Mouse (Mus musculus): ENCODE data around the gene Slc7a7.

DNA sequence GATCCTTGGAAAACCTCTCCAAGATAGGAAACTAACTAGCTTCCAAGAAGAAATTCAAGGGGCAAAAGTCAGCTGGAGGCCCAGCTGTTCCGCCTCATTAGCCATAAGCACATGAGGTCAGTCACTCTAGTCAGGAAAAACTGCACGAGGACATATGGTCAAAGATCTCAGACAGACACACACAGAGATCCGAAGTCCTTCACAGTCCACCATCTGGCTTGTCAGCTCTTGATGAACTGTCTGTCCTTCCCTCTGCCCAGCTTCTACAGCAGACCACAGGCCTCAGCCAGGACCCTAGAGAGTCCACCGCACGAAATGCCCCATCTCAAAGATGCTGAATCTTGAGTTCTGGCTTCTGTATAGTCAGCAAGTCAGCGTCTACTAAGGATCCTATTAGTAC lies 30.0 kb downstream of the Slc7a7 start:
- TF ChIP-seq CTCF (IDR thresholded peaks at IDR 0.05; ENCODE audit: borderline replicate concordance, insufficient read depth, low read depth, low read length) (no peak), POLR2A (IDR thresholded peaks at IDR 0.05; ENCODE audit: borderline replicate concordance, insufficient read depth, low read length) (no peak)

Data from cerebellum, adult 2 months (tissue).